Mouse (Mus musculus): ENCODE measurements around the gene Pwwp2b.

Pwwp2b gene

GRCm38 (mm10) chr7:139224070-139224469 is 24.2 kb upstream of the Pwwp2b start:
- peak; percentile 8 to 50 for DNase-seq (ENCODE audit: inconsistent age in 2 of 2, low spot score in 1 of 2)

- DNase-seq (ENCODE audit: inconsistent age in 2 of 2, low spot score in 1 of 2), result peak; percentile 39 to 68
Measured at GRCm38 (mm10) chr7:139224725-139225124, 23.6 kb upstream of the Pwwp2b start.

GRCm38 (mm10) chr7:139226416-139226815 is 21.9 kb upstream of the Pwwp2b start:
- no peak for DNase-seq (ENCODE audit: inconsistent age in 2 of 2, low spot score in 1 of 2)

- peak in 1 of 2 experiments; percentile 67 for DNase-seq (ENCODE audit: inconsistent age in 2 of 2, low spot score in 1 of 2)
Measured at GRCm38 (mm10) chr7:139228447-139229171, 19.7 kb upstream of the Pwwp2b start.

GRCm38 (mm10) chr7:139229837-139230236 is 18.4 kb upstream of the Pwwp2b start:
- no peak for DNase-seq (ENCODE audit: inconsistent age in 2 of 2, low spot score in 1 of 2)

GRCm38 (mm10) chr7:139230241-139230640 is 18.0 kb upstream of the Pwwp2b start:
- no peak for DNase-seq (ENCODE audit: inconsistent age in 2 of 2, low spot score in 1 of 2)

GRCm38 (mm10) chr7:139233714-139234113 is 14.6 kb upstream of the Pwwp2b start:
- DNase-seq (ENCODE audit: inconsistent age in 2 of 2, low spot score in 1 of 2), result peak; percentile 91 to 97

GRCm38 (mm10) chr7:139234426-139235188 is 13.7 kb upstream of the Pwwp2b start:
- peak; percentile 45 to 71 for DNase-seq (ENCODE audit: inconsistent age in 2 of 2, low spot score in 1 of 2)

GRCm38 (mm10) chr7:139235651-139236358 is 12.5 kb upstream of the Pwwp2b start:
- DNase-seq (ENCODE audit: inconsistent age in 2 of 2, low spot score in 1 of 2), result peak in 1 of 2 experiments; percentile 65

GRCm38 (mm10) chr7:139239432-139239831 is 8.8 kb upstream of the Pwwp2b start:
- no peak for DNase-seq (ENCODE audit: inconsistent age in 2 of 2, low spot score in 1 of 2)

GRCm38 (mm10) chr7:139246086-139246485 is 2.2 kb upstream of the Pwwp2b start:
- DNase-seq (ENCODE audit: inconsistent age in 2 of 2, low spot score in 1 of 2), result peak; percentile 68 to 85

- peak; percentile 71 to 91 for DNase-seq (ENCODE audit: inconsistent age in 2 of 2, low spot score in 1 of 2)
Measured at GRCm38 (mm10) chr7:139246931-139247880, 1.1 kb upstream of the Pwwp2b start.

GRCm38 (mm10) chr7:139248615-139249405 is 528 bp downstream of the Pwwp2b start:
- peak; percentile 48 to 92 for DNase-seq (ENCODE audit: inconsistent age in 2 of 2, low spot score in 1 of 2)

- DNase-seq (ENCODE audit: inconsistent age in 2 of 2, low spot score in 1 of 2), result peak in 1 of 2 experiments; percentile 56
Measured at GRCm38 (mm10) chr7:139249406-139250210, 1.3 kb downstream of the Pwwp2b start.

- peak; percentile 72 to 87 for DNase-seq (ENCODE audit: inconsistent age in 2 of 2, low spot score in 1 of 2)
Measured at GRCm38 (mm10) chr7:139251881-139252301, 3.6 kb downstream of the Pwwp2b start.

GRCm38 (mm10) chr7:139252566-139252965 is 4.3 kb downstream of the Pwwp2b start:
- peak; percentile 68 to 83 for DNase-seq (ENCODE audit: inconsistent age in 2 of 2, low spot score in 1 of 2)

- DNase-seq (ENCODE audit: inconsistent age in 2 of 2, low spot score in 1 of 2), result peak; percentile 53 to 78
Measured at GRCm38 (mm10) chr7:139252986-139253385, 4.7 kb downstream of the Pwwp2b start.

- no peak for DNase-seq (ENCODE audit: inconsistent age in 2 of 2, low spot score in 1 of 2)
Measured at GRCm38 (mm10) chr7:139253462-139253861, 5.2 kb downstream of the Pwwp2b start.

- no peak for DNase-seq (ENCODE audit: inconsistent age in 2 of 2, low spot score in 1 of 2)
Measured at GRCm38 (mm10) chr7:139254626-139255025, 6.3 kb downstream of the Pwwp2b start.
